Mouse (Mus musculus): ENCODE measurements around the gene Vps50.
"Not testable (repeated sequence)": the region's sequence is repeated elsewhere in the genome, so short reads cannot be mapped to it uniquely, and the experiment has no call there.

Gene Vps50

GRCm38 (mm10) chr6:3498162-3498848, at the start of gene Vps50, which contains the start of gene Hepacam2:
Vps50 (plus strand) TSS chr6:3498382.
Hepacam2 (minus strand) TSS chr6:3498298.
- peak; percentile 77 for DNase-seq (ENCODE audit: low spot score)

DNA sequence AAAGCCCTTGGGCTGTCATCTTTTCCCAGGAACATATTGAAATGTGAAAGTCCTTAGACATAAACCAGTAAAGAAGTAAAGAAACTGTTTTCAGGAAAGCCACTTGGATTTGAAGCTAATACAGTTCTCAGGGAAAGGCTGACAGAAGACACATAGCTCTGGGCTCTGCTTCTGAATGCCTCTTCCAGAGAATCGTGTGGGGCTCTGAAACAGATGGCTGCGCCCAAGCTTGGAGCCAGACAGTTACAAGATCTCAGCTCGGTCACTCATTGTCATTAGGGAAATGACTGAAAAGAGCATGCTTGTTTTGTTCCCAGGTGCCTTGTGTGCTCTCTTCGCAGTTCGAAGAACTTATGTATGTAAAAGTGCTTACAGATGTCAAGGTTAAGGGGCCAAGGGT, 43.8 kb upstream of the Vps50 start:
- DNase-seq (ENCODE audit: low spot score): no peak

DNA sequence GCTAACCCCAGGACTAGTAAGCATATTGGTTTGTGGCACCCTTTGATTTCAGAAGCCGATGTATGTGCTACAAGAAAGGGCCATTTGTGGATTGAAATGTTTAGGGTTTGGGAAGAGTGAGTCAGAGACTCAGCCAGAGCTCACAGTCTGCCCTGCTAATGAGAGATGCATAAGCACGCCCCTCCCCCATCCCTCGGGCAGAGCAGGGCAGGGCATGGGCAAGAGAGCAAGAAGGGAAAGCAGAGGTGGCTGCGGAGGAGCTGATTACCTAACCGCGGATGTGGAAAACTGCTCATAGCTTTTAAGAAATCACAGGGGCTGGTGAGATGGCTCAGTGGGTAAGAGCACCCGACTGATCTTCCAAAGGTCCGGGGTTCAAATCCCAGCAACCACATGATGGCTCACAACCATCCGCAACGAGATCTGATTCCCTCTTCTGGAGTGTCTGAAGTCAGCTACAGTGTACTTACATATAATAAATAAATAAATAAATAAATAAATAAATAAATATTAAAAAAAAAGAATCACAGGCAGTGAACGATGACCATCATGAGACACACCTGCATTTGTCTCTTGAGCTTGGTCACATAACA, 42.1 kb upstream of the Vps50 start:
- DNase-seq (ENCODE audit: low spot score): no peak

DNA sequence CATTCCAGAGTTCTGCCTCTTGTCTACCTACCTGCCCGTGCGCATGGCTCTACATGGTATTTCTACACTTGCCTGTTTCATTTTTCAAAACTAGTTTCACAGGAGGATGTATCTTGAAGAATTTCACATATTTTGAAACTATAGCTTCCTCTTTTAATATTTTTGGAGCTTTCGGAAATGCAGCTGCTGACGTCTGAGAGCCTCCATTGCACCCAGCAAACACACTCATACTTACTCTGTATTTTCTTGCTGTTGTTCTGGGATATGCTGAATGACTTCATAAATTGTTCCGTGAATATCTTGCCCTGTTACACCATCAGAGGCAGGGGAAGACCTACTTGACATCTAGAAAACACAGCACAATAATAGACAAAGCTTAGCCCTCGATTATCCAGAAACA, 35.2 kb upstream of the Vps50 start:
- no peak for DNase-seq (ENCODE audit: low spot score)

- DNase-seq (ENCODE audit: low spot score): no peak
These were observed 34.6 kb upstream of the Vps50 start for GRCm38 (mm10) chr6:3463594-3463993.

DNA sequence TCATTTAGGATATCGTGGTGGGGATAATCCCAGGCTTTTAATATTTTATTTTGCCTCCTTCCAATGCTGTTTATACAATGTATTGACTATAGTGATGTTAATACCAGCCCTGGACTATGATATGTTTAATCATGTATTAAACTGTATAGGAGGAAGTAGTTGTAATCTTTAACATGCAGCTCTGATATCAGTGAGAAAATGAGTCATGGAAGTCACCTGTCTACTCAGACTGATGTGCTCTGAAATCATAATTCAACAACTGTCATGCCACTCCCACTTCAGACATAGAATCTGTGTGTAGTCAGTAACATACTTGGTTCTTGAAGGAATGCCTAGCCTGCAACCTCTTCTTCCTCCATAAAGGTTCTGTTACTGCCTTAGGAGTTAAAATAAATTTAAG, 29.6 kb upstream of the Vps50 start:
- no peak for DNase-seq (ENCODE audit: low spot score)

DNA sequence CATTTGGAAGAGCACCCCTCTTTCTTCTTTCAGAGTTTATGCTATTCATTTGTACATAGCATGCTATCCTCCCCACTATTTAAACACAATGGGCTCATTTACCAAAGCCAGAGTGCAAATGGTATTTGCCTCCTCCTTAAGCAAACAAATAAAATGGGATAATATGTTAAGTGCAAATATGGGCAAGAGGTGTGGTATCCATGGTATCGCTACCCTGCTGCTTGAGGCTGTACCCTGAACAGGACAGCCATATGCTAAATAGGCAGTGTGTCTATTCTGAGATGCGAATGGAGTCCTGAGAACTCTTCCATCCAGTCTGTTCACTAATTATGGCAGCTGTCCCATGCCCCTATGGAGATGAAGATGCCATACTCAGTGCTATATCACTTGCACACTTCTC, 27.5 kb upstream of the Vps50 start:
- no peak for DNase-seq (ENCODE audit: low spot score)

- DNase-seq (ENCODE audit: low spot score): no peak
These were observed 21.9 kb upstream of the Vps50 start for GRCm38 (mm10) chr6:3476299-3476698.

DNA sequence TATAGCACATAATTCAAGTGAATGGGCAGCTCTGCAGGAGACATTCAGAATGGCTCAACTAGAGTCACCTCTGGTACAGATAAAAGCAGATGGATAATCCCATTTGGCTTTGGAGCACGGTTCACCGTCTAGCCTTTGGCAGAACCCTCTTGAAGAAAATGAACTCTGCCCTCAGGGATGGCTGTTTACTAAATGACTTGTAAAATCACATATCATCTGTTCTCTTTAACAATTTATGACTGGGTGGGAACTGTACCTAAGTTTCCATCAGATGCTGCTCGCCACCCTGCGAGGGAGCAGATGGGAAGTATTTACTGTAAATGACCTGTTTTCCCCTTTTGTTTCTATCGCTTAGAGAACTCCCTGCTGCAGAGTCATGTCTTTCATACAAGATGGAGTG, 18.3 kb upstream of the Vps50 start:
- no peak for DNase-seq (ENCODE audit: low spot score)

- no peak for DNase-seq (ENCODE audit: low spot score)
These were observed 16.5 kb upstream of the Vps50 start for GRCm38 (mm10) chr6:3481705-3482104.

DNA sequence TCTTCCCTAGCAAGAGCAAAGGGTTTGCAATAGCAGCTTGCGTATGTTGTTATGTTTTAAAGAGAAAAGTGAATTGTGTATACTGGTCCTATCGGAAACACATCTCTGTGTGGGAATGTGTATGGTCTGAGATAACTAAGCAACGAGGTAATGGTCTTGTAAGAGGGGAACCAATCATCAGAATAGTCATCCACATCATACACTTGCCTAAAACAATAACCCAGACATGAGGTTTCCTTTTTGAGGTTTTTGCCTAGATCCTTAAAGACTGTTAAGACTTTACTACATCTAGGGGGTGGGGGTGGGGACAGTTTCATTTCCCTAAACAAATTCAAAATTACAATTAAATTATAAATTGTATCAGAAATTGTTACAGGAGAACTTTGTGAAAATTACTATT, 13.0 kb upstream of the Vps50 start:
- no peak for DNase-seq (ENCODE audit: low spot score)

DNA sequence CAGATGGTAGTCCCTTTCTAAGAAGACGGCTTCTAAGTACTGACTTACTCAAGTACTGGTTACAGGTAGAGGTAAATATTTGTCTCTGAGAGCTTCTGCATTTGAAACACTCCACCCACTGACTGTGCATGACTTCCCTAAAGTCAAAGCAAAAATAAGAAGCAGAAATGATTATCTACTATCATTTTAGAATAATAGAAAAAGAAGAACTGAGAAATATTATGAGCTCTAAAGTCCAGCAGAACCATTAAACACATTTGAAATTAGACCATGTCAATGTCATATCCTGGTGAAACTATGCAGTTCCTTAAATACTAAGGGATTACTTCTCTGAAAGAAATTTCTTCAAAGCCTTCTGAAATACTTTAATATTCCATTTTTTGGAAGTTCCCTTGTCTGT, 10.8 kb upstream of the Vps50 start:
- DNase-seq (ENCODE audit: low spot score): no peak

DNA sequence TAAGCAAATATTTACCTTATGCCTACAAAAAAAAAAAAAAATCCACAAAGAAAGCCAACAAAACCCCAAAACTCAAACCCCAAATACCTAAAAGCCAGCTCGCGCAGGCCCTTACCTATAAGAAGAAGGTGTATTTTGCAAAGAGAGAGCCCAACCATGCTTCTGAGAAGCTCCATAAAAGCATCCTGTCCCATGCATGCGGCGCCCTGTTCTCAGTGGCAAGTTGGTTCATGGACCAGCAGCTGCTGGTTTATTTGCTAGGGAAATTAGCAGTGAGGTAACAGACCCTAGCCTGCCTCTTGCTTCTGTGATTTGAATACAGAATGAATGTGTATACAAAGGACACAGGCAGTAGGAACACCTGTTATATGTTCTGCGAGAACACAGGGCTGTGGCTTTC, 3.9 kb upstream of the Vps50 start:
- no peak for DNase-seq (ENCODE audit: low spot score)

DNA sequence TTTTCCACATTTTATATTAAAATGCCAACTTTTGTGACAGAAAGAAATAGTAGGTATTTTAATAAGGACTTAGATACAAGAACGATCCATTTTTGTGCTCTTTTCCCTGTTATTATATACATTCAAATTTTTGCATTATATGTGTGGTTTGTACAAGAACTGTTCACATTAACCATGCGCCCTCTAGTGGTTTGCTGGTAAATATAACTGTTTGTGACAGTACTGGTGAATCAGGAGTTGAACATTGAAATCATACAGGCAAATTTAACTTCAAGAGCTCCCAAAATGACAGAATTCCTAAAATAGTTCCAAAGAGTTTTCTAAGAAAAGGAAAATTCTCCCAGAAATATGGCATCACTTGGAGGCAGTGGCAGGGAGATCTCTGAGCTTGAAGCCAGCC, 2.0 kb upstream of the Vps50 start:
- DNase-seq (ENCODE audit: low spot score): peak; percentile 46

DNA sequence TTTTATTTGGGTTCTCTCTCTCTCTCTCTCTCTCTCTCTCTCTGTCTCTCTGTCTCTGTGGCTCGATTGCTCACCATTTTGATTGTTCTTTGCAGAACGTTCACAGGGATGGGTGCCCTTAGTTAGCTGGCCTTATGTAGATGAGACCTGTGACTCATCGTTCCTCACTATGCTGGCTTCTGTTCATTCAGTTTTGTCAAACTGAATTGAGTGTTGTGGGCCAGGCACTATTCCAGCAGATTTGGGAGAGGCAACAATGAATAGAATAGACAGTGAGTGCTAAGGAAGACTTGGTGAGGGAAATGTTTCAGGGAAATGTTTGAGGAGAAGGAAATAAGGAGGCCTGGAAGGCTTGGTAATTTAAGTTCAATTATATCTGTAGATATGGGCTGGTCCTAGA, 2.1 kb downstream of the Vps50 start:
- DNase-seq (ENCODE audit: low spot score): no peak

DNA sequence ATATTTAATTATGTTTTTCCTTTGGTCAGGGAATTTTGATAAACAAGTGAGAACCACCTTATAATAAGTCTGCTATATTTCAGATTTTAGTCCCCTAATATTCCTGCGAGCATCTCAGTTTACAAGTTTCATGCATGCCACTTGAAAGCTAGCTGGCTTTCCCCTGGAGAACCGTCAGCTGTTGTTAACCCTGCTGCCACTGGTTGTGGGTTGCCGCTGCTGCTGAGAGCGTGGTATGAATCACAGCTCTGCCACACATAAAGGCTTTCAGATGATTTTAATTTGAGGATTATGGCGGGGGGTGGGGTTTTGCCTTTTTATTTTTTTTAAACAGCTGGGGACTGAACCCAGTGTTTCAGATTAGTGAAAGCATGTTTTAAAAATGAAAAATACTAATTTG, 7.1 kb downstream of the Vps50 start:
- no peak for DNase-seq (ENCODE audit: low spot score)

GRCm38 (mm10) chr6:3507078-3507477, 8.9 kb downstream of the Vps50 start:
- DNase-seq (ENCODE audit: low spot score): no peak

GRCm38 (mm10) chr6:3508151-3508550, 10.0 kb downstream of the Vps50 start:
- DNase-seq (ENCODE audit: low spot score): not testable (repeated sequence)

- peak; percentile 44 for DNase-seq (ENCODE audit: low spot score)
These were observed 11.6 kb downstream of the Vps50 start for GRCm38 (mm10) chr6:3509782-3510181.

GRCm38 (mm10) chr6:3511116-3511515, 12.9 kb downstream of the Vps50 start:
- no peak for DNase-seq (ENCODE audit: low spot score)

- no peak for DNase-seq (ENCODE audit: low spot score)
These were observed 13.4 kb downstream of the Vps50 start for GRCm38 (mm10) chr6:3511612-3512011.

- no peak for DNase-seq (ENCODE audit: low spot score)
These were observed 14.4 kb downstream of the Vps50 start for GRCm38 (mm10) chr6:3512611-3513010.

DNA sequence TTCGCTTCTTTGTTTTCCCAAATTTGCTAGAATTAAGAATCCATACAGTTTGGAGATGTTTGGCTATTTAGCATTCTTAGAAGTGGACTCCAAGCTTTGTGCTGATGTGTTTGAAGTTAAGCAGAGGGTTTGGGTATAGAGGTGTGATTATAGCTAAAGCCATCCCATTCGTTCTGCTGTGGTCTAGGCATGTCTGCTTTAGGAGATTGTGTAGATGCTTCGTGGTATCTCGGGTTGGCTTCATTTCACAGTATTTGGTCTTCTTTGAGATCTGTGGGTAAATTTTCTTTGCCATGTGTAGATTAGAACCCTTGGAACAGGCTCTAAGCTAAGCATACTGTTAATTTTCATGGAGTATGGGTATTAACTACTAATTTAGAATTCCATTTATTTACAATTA, 30.0 kb downstream of the Vps50 start:
- no peak for DNase-seq (ENCODE audit: low spot score)

GRCm38 (mm10) chr6:3531445-3531844, 33.3 kb downstream of the Vps50 start:
- DNase-seq (ENCODE audit: low spot score): no peak

Data from layer of hippocampus, adult 9-10 months (tissue).